In the genomic region with DNA sequence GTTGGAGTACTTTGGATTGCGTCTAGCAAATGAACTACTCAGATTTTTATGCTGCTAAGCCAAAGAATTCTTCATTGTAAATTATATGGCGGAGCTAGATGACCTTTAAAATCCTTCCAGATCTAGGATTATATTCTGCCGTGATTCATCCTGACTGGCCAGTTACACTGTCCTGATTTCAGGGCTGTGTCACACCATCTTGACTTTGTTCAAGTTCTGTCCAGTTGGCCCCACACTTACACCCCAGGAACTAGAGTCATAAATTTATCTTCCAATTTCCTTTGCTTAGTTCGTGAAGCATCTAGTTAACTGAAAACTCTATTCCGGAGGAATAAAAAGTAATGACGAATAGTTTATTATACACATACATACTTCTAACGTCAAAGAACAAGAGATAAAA, we compare ENCODE assay signal across 20 mouse cellular contexts.
DNase-seq lines count a peak whose midpoint lies in the region; ATAC-seq and TF ChIP-seq lines count a peak whose summit lies in the region.
"Had no signal": no experiment of that assay in that cellular context is flagged by ENCODE, and none has a peak within 500 bp of the region (broad histone marks: within the 10 kb centered on the region; RNA-seq: fewer than 3 reads in every experiment).

No protein-coding gene starts in this region.

- H3K27me3 ChIP-seq in stomach, embryonic 16.5 days (ENCODE audit: control insufficient read depth, insufficient read depth, low read length) = no peaks in the 10 kb centered on the region
- no peaks in the 10 kb centered on the region for H3K27me3 ChIP-seq in stomach, postnatal 0 days (ENCODE audit: control insufficient read depth, insufficient read depth, low read length)
- H3K27me3 ChIP-seq: forebrain, embryonic 13.5 days; hindbrain, embryonic 12.5 days had no signal

- H3K4me3 ChIP-seq in stomach, embryonic 16.5 days (replicated peaks; ENCODE audit: low read length) = no peak overlapping the region
- no peak overlapping the region for H3K4me3 ChIP-seq in stomach, postnatal 0 days (ENCODE audit: low read depth, low read length)
- H3K4me3 ChIP-seq: forebrain, embryonic 10.5 days; forebrain, embryonic 13.5 days; hindbrain, embryonic 12.5 days had no signal

- ATAC-seq in stomach, embryonic 16.5 days (ENCODE audit: insufficient read depth, low FRiP score) = 0 out of 2 replicates have a peak, but pooled peaks have one; percentile 50
- ATAC-seq in stomach, postnatal 0 days (ENCODE audit: low FRiP score, low TSS enrichment) = no peak; the same call in 1 of the 2 replicates
- ATAC-seq: activated CD4-positive, CD25-positive, alpha-beta regulatory T cell, adult 4 months; forebrain, embryonic 13.5 days; forebrain, embryonic 16.5 days had no signal

- no peak overlapping the region for H3K27ac ChIP-seq in stomach, embryonic 16.5 days (ENCODE audit: low read length)
- H3K27ac ChIP-seq in stomach, postnatal 0 days (replicated peaks) = no peak overlapping the region
- H3K27ac ChIP-seq: forebrain, embryonic 10.5 days; forebrain, embryonic 13.5 days; hindbrain, embryonic 12.5 days had no signal

- H3K9ac ChIP-seq in stomach, embryonic 16.5 days (ENCODE audit: low read length) = no peak overlapping the region
- H3K9ac ChIP-seq in stomach, postnatal 0 days (ENCODE audit: low read length) = no peak overlapping the region
- H3K9ac ChIP-seq: forebrain, embryonic 13.5 days; hindbrain, embryonic 12.5 days had no signal

- no peak for TF ChIP-seq EP300 in stomach, postnatal 0 days (optimal IDR thresholded peaks at IDR 0.05)

- DNase-seq in kidney, adult 11 months = peak; percentile 15
- DNase-seq in kidney, adult 18-20 months = no peak
- no peak for DNase-seq in stomach, postnatal 0 days (ENCODE audit: low spot score)
- DNase-seq in kidney, postnatal 14 days = peak; percentile 39
- no peak for DNase-seq in gastrocnemius, postnatal 14 days
- DNase-seq in ovary, postnatal 36 days (ENCODE audit: low spot score) = no peak
- DNase-seq: adrenal gland, adult 8-10 months; adrenal gland, postnatal 25 days; cerebellum, adult 11-12 months; cerebellum, adult 9-10 months; cerebellum, postnatal 14 days; gastrocnemius, postnatal 10 days; heart, adult 11 months had no signal

- 63% methylated on average over 7 of the region's 7 CpGs for WGBS in stomach, embryonic 16.5 days
- WGBS in stomach, postnatal 0 days = 58% methylated on average over 7 of the region's 7 CpGs

- no peak for TF ChIP-seq CTCF in stomach, postnatal 0 days (IDR thresholded peaks at IDR 0.05; ENCODE audit: low read depth)

- H3K4me1 ChIP-seq in stomach, embryonic 16.5 days (ENCODE audit: control insufficient read depth, insufficient read depth, low read length) = no peaks in the 10 kb centered on the region; the same call in 1 of the 2 replicates
- H3K4me1 ChIP-seq in stomach, postnatal 0 days (replicated peaks; ENCODE audit: control insufficient read depth, insufficient read depth) = no peaks in the 10 kb centered on the region
- H3K4me1 ChIP-seq: forebrain, embryonic 10.5 days; forebrain, embryonic 13.5 days; hindbrain, embryonic 12.5 days had no signal

- H3K36me3 ChIP-seq in stomach, embryonic 16.5 days (ENCODE audit: control insufficient read depth, insufficient read depth, low read length) = no peaks in the 10 kb centered on the region
- no peaks in the 10 kb centered on the region for H3K36me3 ChIP-seq in stomach, postnatal 0 days (ENCODE audit: control insufficient read depth, insufficient read depth, low read length)
- H3K36me3 ChIP-seq: forebrain, embryonic 10.5 days; hindbrain, embryonic 12.5 days had no signal

- H3K9me3 ChIP-seq in stomach, embryonic 16.5 days (replicated peaks; ENCODE audit: control insufficient read depth, low read length) = no peaks in the 10 kb centered on the region
- H3K9me3 ChIP-seq in stomach, postnatal 0 days (ENCODE audit: control insufficient read depth, low read length) = no peaks in the 10 kb centered on the region
- H3K9me3 ChIP-seq: forebrain, embryonic 10.5 days; forebrain, embryonic 13.5 days; hindbrain, embryonic 12.5 days had no signal

- intact Hi-C loops in gastrocnemius, postnatal 14 days (cut with DNase I; ENCODE audit: low total_unique reads) = no loop called here

- H3K4me2 ChIP-seq in stomach, embryonic 16.5 days (ENCODE audit: low read depth, low read length) = no peak overlapping the region
- no peak overlapping the region for H3K4me2 ChIP-seq in stomach, postnatal 0 days (replicated peaks; ENCODE audit: low read depth)
- H3K4me2 ChIP-seq: forebrain, embryonic 13.5 days; heart, embryonic 11.5 days; hindbrain, embryonic 12.5 days had no signal

Comparison
In these comparisons a context has a peak if more than half of its experiments do, and no peak if none do; other contexts are left out.
1. DNase-seq: peak in kidney, adult 11 months (single experiment) and kidney, postnatal 14 days (single experiment); none in kidney, adult 18-20 months (single experiment), stomach, postnatal 0 days (single experiment), gastrocnemius, postnatal 14 days (single experiment) and ovary, postnatal 36 days (single experiment).